Mouse (Mus musculus) heart, adult 18-20 months (tissue): ENCODE results near the gene Nrap. TPM values are rescaled to one million over a fixed set of nuclear protein-coding genes. Genes with fewer than 3 reads are reported as not detected.
"Not testable (repeated sequence)": the region's sequence is repeated elsewhere in the genome, so short reads cannot be mapped to it uniquely, and the experiment has no call there.

Source experiments
- DNase-seq, 2 experiments: peaks; one replicate each; pipeline ENCODE4 v3.0.0; 2021 to 2022; ENCODE audit warnings: mixed read lengths in 1 of 2
- long read RNA-seq, 2 experiments: library from polyadenylated mRNA; stranded (forward); transcript quantifications; one replicate each; pipeline ENCODE4 v2.0.0; 2021
- total RNA-seq, 2 experiments: library from RNA; stranded (reverse); gene quantifications; 2 replicates each; pipeline ENCODE4 v1.2.3; 2021

The Nrap gene
- 100 to 1,000 TPM; 379 to 400 TPM for total RNA-seq
- long read RNA-seq, experiment 1, full-length matches to known transcripts = 49 of 245 reads
- long read RNA-seq, experiment 1, partial matches to known transcripts = 156 of 245 reads
- long read RNA-seq, experiment 1, other reads (novel, unspliced or antisense) = 40 of 245 reads
- long read RNA-seq, experiment 2, full-length matches to known transcripts = 13 of 89 reads
- long read RNA-seq, experiment 2, partial matches to known transcripts = 71 of 89 reads
- long read RNA-seq, experiment 2, other reads (novel, unspliced or antisense) = 5 of 89 reads

DNA sequence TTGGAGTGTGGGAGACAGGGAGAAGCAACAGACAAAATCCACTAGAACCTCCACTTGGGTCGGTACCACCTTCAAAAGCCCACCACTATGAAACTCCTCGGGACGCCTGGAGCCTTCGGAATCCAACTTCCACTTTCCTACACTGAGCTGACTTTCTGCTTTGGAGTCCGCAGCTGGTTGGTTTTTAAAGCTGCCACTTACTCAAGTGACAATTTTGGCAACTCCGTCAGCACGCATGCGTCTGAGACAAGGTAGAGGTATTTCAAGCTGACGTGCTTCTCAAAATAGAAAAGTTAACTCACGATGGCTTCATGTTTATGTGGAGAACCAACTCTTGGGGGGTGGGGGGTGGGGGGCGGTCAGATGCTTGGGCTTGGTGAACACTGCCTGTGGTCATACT lies at the start of gene Nrap:
Gene Nrap, minus strand, starts transcription at position 159 of the 400 bp plus-strand sequence.
- DNase-seq = peak; percentile 76 to 79

- DNase-seq = no peak
Observed at GRCm38 (mm10) chr19:56439072-56439434, 49.2 kb upstream of the Nrap start.

DNA sequence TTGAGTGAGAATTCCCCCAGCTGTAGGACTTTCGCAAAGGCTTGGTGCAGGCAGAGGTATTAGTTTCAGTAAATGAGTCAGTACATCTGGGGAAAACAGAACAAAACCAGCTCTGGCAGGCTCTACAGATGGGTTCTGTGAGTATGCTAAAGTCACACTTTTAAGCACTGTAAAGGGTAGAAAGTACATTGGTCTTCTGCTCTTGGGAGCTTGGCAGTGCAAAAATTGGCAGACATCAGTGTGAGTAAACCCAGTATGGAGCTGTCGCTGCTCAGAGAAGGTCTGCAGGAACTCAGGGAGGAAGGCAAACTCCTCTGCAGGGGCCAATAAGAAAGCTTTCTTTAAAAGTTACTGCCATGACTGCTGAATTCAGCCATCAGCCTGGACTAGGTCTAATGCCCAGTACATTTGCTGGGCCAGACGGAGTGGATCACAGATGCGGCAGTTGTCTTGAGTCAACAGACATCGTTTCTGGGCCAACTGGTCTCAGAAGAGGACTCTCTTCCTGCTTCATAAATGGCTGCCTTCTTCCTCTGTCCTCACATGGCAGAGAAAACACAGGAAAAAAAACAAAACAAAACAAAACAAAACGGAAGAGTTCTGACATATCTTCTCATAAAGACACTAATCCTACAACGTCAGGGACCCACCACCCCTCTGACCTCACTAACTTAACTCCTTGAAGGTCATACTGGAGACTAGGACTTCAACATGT lies 48.7 kb upstream of the Nrap start:
- peak; percentile 45 to 49 for DNase-seq

GRCm38 (mm10) chr19:56436380-56436779 lies 46.5 kb upstream of the Nrap start:
- no peak for DNase-seq

- no peak for DNase-seq
Observed at GRCm38 (mm10) chr19:56433581-56433980, 43.7 kb upstream of the Nrap start.

DNA sequence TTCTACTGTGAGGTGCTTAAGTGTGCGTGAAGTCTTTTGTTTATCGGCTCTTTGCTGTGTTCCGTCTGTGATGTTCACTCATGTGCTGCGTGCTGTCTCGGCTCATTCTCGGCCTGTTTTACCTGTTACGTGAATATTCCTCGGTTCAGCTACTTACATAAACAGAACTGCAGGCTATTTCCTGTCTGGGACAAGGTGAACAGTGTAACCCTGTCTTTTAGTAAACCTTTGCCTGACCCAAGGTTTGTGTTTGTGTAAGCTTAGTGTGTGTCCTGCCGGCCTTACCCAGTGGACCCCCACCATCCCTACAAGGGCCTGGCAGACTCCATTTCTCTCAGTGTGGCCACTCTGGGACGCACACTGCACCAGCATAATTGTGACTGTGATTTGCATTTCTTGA lies 42.9 kb upstream of the Nrap start:
- no peak for DNase-seq

DNA sequence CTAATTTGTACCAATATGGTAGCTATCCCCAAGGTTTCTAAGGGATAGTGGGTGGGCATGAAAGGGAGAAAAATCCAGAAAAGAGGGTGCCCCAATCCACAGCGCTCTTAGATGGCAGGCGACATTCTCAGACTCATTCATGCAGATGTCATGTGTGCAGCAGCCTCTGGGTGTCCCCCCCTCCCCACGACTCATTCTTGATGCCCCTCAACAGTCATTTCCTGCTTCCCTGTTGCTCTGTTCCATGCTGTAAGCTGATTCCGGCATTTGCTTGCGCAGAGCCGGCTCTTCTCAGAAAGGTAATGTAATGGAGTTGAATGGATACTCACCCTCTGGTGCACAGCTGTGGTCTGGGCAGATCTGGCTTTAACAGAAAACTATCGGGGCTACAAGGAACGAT lies 40.5 kb upstream of the Nrap start:
- no peak for DNase-seq

GRCm38 (mm10) chr19:56425492-56425891 lies 35.7 kb upstream of the Nrap start:
- DNase-seq = peak; percentile 40 to 48

- no peak for DNase-seq
Observed at GRCm38 (mm10) chr19:56424606-56425395, 35.0 kb upstream of the Nrap start.

- no peak for DNase-seq
Observed at GRCm38 (mm10) chr19:56423370-56423769, 33.5 kb upstream of the Nrap start.

GRCm38 (mm10) chr19:56422476-56423338 lies 32.9 kb upstream of the Nrap start:
- peak; percentile 83 to 94 for DNase-seq

DNA sequence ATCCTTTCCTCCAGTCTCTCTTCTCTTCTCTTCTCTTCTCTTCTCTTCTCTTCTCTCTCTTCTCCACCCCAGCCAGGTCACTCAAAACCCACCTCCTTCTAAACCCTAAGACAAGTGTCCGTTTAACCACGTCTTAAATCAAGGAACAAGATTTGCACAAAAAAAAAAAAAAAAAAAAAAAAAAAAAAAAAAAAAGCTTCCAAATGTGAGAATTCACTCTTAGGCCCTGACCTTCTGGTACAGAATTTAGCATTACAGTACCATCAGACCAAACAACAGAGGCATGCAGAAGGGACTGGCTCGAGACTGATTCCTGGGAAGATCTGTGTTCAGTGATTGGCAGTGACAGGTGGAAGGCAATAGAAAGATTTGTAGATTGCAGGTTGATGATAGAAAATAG lies 30.5 kb upstream of the Nrap start:
- no peak for DNase-seq

GRCm38 (mm10) chr19:56419452-56419851 lies 29.6 kb upstream of the Nrap start:
- DNase-seq = no peak

GRCm38 (mm10) chr19:56418404-56418803 lies 28.6 kb upstream of the Nrap start:
- DNase-seq = no peak

GRCm38 (mm10) chr19:56409884-56410283 lies 20.0 kb upstream of the Nrap start:
- DNase-seq = not testable (repeated sequence)

GRCm38 (mm10) chr19:56406581-56406980 lies 16.7 kb upstream of the Nrap start:
- DNase-seq = peak; percentile 46 to 59

GRCm38 (mm10) chr19:56405824-56406223 lies 16.0 kb upstream of the Nrap start:
- no peak for DNase-seq

DNA sequence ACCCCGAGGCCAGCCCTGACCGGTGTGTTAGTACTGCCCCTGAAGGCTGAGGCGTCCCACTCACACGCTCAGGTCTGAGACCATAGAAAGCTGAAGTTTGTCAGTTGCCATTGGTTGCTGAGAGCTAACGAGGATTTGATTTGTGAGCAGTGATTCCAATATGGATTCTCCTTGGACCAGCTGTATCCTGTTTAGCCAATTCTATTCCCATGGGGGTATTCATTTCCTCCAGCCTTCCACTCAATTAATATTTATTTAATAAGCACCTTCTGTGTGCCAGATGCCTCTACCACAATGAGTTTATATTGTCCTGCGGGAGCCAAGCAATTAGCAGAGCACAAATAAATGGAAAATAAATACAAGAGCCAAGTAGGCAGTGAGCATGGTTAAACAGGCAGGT lies 12.0 kb upstream of the Nrap start:
- DNase-seq = no peak

GRCm38 (mm10) chr19:56400200-56400599 lies 10.4 kb upstream of the Nrap start:
- DNase-seq = peak; percentile 81 to 84

- DNase-seq = no peak
Observed at GRCm38 (mm10) chr19:56398528-56398795, 8.6 kb upstream of the Nrap start.

DNA sequence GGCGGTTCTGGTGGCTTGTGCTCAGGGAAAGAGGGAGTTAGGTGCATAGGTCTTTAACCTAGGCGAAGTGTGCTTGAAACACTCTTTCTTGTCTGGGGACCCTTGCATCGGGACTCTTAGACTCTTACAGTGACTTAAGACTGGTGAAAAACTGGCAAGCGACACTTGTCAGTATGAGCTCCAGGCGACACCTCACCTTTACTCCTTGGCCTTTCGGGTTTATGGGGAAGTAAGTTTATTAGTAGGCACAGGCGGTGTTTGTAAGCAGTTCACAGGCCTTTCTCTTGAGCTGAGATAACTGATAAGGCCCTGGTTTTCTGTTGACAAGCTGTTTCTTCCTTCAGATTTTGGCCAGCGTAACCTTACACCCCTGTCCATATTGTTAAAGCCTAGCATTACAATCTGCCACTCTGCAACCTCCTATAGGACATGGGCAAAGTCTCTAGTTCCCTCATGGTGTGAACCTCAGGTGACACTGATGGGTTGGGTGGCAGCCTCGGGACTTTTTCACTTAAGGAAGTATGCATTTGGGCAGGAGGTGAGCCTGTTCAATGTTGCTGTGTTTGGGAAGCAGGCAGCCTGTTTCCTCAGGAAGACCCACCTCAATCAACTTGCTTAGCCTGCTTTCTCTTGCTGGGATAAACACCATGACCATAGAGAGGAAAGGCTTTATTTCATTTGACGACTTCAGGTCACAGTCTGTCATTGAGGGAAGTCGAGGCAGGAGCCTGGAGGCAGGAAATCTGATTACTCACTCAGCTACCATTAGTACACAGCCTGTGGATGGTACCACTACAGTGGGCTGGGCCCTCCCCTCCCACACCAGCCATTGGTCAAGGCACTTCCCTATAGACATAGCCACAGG lies 8.1 kb upstream of the Nrap start:
- DNase-seq = no peak
